Mouse (Mus musculus) embryo, embryonic 9.5 days (tissue): ENCODE data around the gene Rpl10-ps3.

Experiments used
- DNase-seq: peaks from one replicate; pipeline ENCODE4 v3.0.0-alpha.2; 2017; ENCODE audit errors: extremely low spot score

Rpl10-ps3 gene

DNA sequence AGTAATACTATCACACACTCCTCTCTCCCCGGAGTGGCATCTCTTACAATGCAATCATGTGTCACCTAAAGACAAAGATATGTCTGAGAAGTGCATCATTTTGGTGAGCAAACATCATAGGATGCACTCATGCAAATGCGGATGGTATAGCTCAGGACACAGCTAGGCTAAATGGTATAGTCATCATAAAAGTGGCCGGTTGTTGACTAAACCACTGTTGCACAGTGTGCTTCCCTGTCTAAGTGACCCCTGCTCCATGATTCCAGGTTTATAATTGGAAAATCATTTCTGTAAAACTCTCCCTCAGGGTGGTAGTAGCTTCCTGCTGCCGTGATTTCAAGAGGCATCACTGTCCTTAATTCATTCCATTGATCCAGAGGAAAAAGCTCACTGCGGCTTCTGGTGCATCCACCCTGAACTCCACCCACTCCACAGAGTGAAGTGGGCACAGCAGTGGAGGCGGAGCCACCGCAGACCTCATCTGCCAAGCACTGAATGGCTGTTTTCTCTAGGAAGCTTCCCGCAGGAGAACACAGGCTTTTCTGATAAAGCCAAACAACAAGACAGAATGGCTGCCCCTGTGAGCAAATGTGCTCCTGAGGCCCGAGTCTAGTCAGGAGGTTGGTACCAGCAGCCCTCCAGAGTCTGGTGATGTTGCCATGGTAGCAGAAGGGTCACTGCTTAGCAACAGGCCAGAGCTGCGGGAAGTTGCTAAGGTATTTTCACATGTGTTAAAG lies 38.9 kb downstream of the Rpl10-ps3 start:
- DNase-seq: no peak

DNA sequence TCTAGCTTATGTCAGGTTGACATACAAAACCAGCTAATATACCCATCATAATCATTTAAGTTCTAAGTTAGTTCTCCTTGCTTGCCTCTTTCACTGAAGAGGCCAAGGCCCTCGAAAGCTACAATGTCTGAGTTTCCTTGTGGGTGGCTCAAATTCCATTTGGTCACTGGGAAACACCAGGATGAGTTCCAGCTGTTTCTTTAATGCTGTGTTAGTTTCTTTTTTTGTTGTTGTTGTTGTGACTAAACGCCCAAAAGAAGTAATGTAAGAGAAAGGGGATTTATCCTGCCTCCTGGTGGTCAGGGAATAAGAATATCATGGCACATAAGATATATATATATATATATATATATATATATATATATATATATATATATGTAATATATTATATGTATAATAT lies 39.7 kb downstream of the Rpl10-ps3 start:
- DNase-seq: no peak

DNA sequence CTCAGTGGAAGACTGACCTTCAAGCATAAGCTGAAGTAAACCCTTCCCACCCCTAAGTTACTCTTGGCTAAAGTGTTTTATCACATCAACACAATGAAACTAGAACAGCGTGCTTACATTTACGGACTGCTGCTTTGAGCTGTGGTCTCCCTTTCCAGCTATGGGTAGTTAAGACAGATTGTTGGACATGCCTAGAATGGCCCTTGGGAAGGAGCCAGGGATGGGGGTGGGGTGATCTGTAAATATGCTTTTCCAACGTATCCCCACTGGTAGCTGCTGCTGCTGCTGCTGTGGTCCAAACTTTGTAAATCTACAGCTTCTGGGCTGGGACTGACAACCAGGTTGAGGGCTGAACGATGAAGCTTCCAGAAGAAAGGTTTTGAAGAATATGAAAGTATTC lies 40.8 kb downstream of the Rpl10-ps3 start:
- DNase-seq: no peak

DNA sequence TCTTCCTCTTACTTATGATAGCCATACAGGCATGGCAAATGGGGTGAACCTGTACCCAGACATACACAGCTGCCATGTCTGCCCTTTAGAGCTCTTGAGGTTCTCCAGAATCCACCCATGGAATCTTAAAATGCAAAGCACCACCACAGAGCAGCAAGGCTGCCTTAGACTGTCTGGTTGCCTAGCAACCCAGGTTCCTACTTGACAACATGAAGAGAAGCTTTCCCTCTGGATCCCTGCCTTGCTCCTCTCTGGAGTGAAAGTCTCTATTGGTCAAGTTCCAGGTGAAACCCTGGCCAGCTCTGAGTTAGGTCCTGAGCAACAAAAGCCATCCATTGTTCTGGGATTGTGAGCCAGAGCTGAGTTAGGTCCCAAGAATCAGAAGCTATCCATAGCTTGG lies 43.0 kb downstream of the Rpl10-ps3 start:
- no peak for DNase-seq

DNA sequence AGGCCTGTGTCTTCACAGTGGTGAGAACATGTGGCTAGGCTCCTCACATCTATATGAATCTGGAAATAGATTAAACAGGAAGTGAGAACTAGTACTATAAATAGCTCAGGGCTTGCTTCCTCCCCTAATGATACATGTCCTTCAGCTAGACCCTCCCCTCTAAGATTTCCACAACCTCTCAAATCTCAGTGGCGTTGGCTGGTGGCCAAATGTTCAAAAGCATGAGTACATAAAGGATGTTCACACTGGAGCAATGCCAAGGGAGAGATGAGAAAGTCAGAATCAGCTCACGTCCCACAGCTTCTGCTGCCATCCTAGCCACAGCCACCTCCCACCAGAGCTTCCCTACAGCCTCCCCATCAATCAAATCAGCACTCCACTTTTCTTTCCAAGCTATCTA lies 46.4 kb downstream of the Rpl10-ps3 start:
- no peak for DNase-seq
